Mouse (Mus musculus): ENCODE measurements around the gene Slco6d1.
"Not testable (repeated sequence)": the region's sequence is repeated elsewhere in the genome, so short reads cannot be mapped to it uniquely, and the experiment has no call there.

The Slco6d1 gene

GRCm38 (mm10) chr1:98420824-98421223 is at the start of gene Slco6d1:
TSS of gene Slco6d1 (plus strand) at chr1:98421124.
- in situ Hi-C loops (cut with MboI, MseI): no loop called here

GRCm38 (mm10) chr1:98392001-98392400 is 28.9 kb upstream of the Slco6d1 start:
- in situ Hi-C loops (cut with MboI, MseI): no loop called here

GRCm38 (mm10) chr1:98447929-98448328 is 27.0 kb downstream of the Slco6d1 start:
- in situ Hi-C loops (cut with MboI, MseI): no loop called here

- in situ Hi-C loops (cut with MboI, MseI): not testable (repeated sequence)
Measured at GRCm38 (mm10) chr1:98459224-98459623, 38.3 kb downstream of the Slco6d1 start.

GRCm38 (mm10) chr1:98476381-98476780 is 55.5 kb downstream of the Slco6d1 start:
- in situ Hi-C loops (cut with MboI, MseI): not testable (repeated sequence)

- in situ Hi-C loops (cut with MboI, MseI): no loop called here
Measured at GRCm38 (mm10) chr1:98479243-98479642, 58.3 kb downstream of the Slco6d1 start.

- in situ Hi-C loops (cut with MboI, MseI): no loop called here
Measured at GRCm38 (mm10) chr1:98505982-98506381, 85.1 kb downstream of the Slco6d1 start.

- in situ Hi-C loops (cut with MboI, MseI): no loop called here
Measured at GRCm38 (mm10) chr1:98522977-98523376, 102.1 kb downstream of the Slco6d1 start.

- in situ Hi-C loops (cut with MboI, MseI): no loop called here
Measured at GRCm38 (mm10) chr1:98523537-98523936, 102.6 kb downstream of the Slco6d1 start.

- in situ Hi-C loops (cut with MboI, MseI): not testable (repeated sequence)
Measured at GRCm38 (mm10) chr1:98528368-98528767, 107.4 kb downstream of the Slco6d1 start.

GRCm38 (mm10) chr1:98545372-98545771 is 124.4 kb downstream of the Slco6d1 start:
- in situ Hi-C loops (cut with MboI, MseI): loop anchor here (10.0 kb wide), 1 partner anchor 481 kb away; no protein-coding TSS in a partner anchor

- in situ Hi-C loops (cut with MboI, MseI): no loop called here
Measured at GRCm38 (mm10) chr1:98554388-98554787, 133.5 kb downstream of the Slco6d1 start.

- in situ Hi-C loops (cut with MboI, MseI): no loop called here
Measured at GRCm38 (mm10) chr1:98565701-98566100, 144.8 kb downstream of the Slco6d1 start.

Measured in T-helper 1 cell (primary cell).